Mouse (Mus musculus) small intestine, adult 2 months (tissue): ENCODE data around the gene Tmem74b.

Experiments
- CTCF ChIP-seq: fragments of 200-500 bp; IDR thresholded peaks from 2 replicates; pipeline ENCODE4 v1.5.1; 2012; ENCODE audit warnings: low read depth, mild to moderate bottlenecking, control low read depth, inconsistent platforms, low read length, moderate library complexity, mixed read lengths; ENCODE audit not compliant: insufficient replicate concordance, insufficient read length; ENCODE audit errors: extremely low read depth
- POLR2A ChIP-seq: fragments of 200-500 bp; IDR thresholded peaks from 2 replicates; pipeline ENCODE4 v1.6.1; 2012; ENCODE audit warnings: low read depth, mild to moderate bottlenecking, control low read depth, inconsistent platforms, low read length, moderate library complexity

- no peak for TF ChIP-seq CTCF
- no peak for TF ChIP-seq POLR2A
These were observed 36.7 kb downstream of the Tmem74b start for GRCm38 (mm10) chr2:151738460-151738859.
